Mouse (Mus musculus): ENCODE measurements around the gene Gm6034. TPM values are rescaled to one million over a fixed set of nuclear protein-coding genes. Genes with fewer than 3 reads are reported as not detected.
"Not testable (repeated sequence)": the region's sequence is repeated elsewhere in the genome, so short reads cannot be mapped to it uniquely, and the experiment has no call there.

Gm6034 gene
- polyA plus RNA-seq, 1 experiment from 2014 or later, result not detected

GRCm38 (mm10) chr17:36023710-36024654 lies 18.8 kb upstream of the Gm6034 start:
- H3K4me1 ChIP-seq, result peaks cover 14% of the 10 kb centered on the region; the same call in 1 of the 2 replicates
- H3K4me2 ChIP-seq, result 0 out of 2 replicates have a peak overlapping the region, but pooled peaks have one; percentile 11
- no peaks in the 10 kb centered on the region for H3K27me3 ChIP-seq
- 0 out of 2 replicates have a peak overlapping the region, but pooled peaks have one; percentile 27 for H3K9ac ChIP-seq
- 44% methylated on average over 9 of the region's 9 CpGs for WGBS
- no peak for ATAC-seq (ENCODE audit: insufficient number of reproducible peaks, insufficient read depth, low FRiP score, low TSS enrichment, low read depth)
- no peaks in the 10 kb centered on the region for H3K36me3 ChIP-seq
- H3K4me3 ChIP-seq, result no peak overlapping the region
- peak overlapping the region; percentile 51 for H3K27ac ChIP-seq
- no peaks in the 10 kb centered on the region for H3K9me3 ChIP-seq

GRCm38 (mm10) chr17:36025197-36025596 lies 17.6 kb upstream of the Gm6034 start:
- Histone ChIP-seq H3K27ac (no peak overlapping the region), H3K4me3 (no peak overlapping the region), H3K9me3 (no peaks in the 10 kb centered on the region), H3K36me3 (no peaks in the 10 kb centered on the region), H3K9ac (no peak overlapping the region), H3K27me3 (no peaks in the 10 kb centered on the region), H3K4me1 (peaks cover 14% of the 10 kb centered on the region; the same call in 1 of the 2 replicates), H3K4me2 (no peak overlapping the region)
- 76% methylated on average over 5 of the region's 5 CpGs for WGBS
- no peak for ATAC-seq (ENCODE audit: insufficient number of reproducible peaks, insufficient read depth, low FRiP score, low TSS enrichment, low read depth)

GRCm38 (mm10) chr17:36025901-36026300 lies 16.9 kb upstream of the Gm6034 start:
- ATAC-seq (ENCODE audit: insufficient number of reproducible peaks, insufficient read depth, low FRiP score, low TSS enrichment, low read depth), result no peak
- 84% methylated on average over 4 of the region's 4 CpGs for WGBS
- H3K4me1 ChIP-seq, result 0 out of 2 replicates have a peak, but pooled peaks cover 10% of the 10 kb centered on the region

GRCm38 (mm10) chr17:36027663-36028062 lies 15.1 kb upstream of the Gm6034 start:
- Histone ChIP-seq H3K4me3 (no peak overlapping the region), H3K4me2 (no peak overlapping the region), H3K36me3 (no peaks in the 10 kb centered on the region), H3K4me1 (peaks cover 15% of the 10 kb centered on the region), H3K27me3 (peaks cover 5% of the 10 kb centered on the region; the same call in 1 of the 2 replicates), H3K9ac (no peak overlapping the region), H3K27ac (no peak overlapping the region), H3K9me3 (no peaks in the 10 kb centered on the region)
- 90% methylated on average over 4 of the region's 4 CpGs for WGBS
- ATAC-seq (ENCODE audit: insufficient number of reproducible peaks, insufficient read depth, low FRiP score, low TSS enrichment, low read depth), result no peak

More at GRCm38 (mm10) chr17:36025901-36026300, 16.9 kb upstream of the Gm6034 start:
- H3K9me3 ChIP-seq, result no peaks in the 10 kb centered on the region
- no peaks in the 10 kb centered on the region for H3K27me3 ChIP-seq
- H3K4me2 ChIP-seq, result no peak overlapping the region
- no peak overlapping the region for H3K4me3 ChIP-seq
- no peaks in the 10 kb centered on the region for H3K36me3 ChIP-seq
- no peak overlapping the region for H3K9ac ChIP-seq
- no peak overlapping the region for H3K27ac ChIP-seq

GRCm38 (mm10) chr17:36028879-36029619 lies 13.7 kb upstream of the Gm6034 start:
- 87% methylated on average over 7 of the region's 7 CpGs for WGBS
- peaks cover 5% of the 10 kb centered on the region; the same call in 1 of the 2 replicates for H3K27me3 ChIP-seq
- no peaks in the 10 kb centered on the region for H3K9me3 ChIP-seq
- H3K4me2 ChIP-seq, result no peak overlapping the region
- no peak overlapping the region for H3K27ac ChIP-seq
- no peak for ATAC-seq (ENCODE audit: insufficient number of reproducible peaks, insufficient read depth, low FRiP score, low TSS enrichment, low read depth)
- H3K4me3 ChIP-seq, result no peak overlapping the region
- no peaks in the 10 kb centered on the region for H3K36me3 ChIP-seq
- H3K4me1 ChIP-seq, result peaks cover 6% of the 10 kb centered on the region
- no peak overlapping the region for H3K9ac ChIP-seq

GRCm38 (mm10) chr17:36030046-36030702 lies 12.6 kb upstream of the Gm6034 start:
- H3K4me1 ChIP-seq; H3K4me2 ChIP-seq; H3K27ac ChIP-seq; H3K36me3 ChIP-seq; H3K27me3 ChIP-seq; ATAC-seq (ENCODE audit: insufficient number of reproducible peaks, insufficient read depth, low FRiP score, low TSS enrichment, low read depth); H3K9me3 ChIP-seq; H3K9ac ChIP-seq; H3K4me3 ChIP-seq: not testable (repeated sequence)
- 77% methylated on average over 4 of the region's 4 CpGs for WGBS

- peak overlapping the region; percentile 76 for H3K9ac ChIP-seq
- not testable (repeated sequence) for H3K4me1 ChIP-seq; H3K9me3 ChIP-seq; H3K36me3 ChIP-seq; ATAC-seq (ENCODE audit: insufficient number of reproducible peaks, insufficient read depth, low FRiP score, low TSS enrichment, low read depth); H3K27ac ChIP-seq; H3K27me3 ChIP-seq
- WGBS, result 36% methylated on average over 8 of the region's 8 CpGs
- peak overlapping the region; percentile 56 for H3K4me3 ChIP-seq
- peak overlapping the region; percentile 90 for H3K4me2 ChIP-seq
These were observed 11.8 kb upstream of the Gm6034 start for GRCm38 (mm10) chr17:36030703-36031582.

DNA sequence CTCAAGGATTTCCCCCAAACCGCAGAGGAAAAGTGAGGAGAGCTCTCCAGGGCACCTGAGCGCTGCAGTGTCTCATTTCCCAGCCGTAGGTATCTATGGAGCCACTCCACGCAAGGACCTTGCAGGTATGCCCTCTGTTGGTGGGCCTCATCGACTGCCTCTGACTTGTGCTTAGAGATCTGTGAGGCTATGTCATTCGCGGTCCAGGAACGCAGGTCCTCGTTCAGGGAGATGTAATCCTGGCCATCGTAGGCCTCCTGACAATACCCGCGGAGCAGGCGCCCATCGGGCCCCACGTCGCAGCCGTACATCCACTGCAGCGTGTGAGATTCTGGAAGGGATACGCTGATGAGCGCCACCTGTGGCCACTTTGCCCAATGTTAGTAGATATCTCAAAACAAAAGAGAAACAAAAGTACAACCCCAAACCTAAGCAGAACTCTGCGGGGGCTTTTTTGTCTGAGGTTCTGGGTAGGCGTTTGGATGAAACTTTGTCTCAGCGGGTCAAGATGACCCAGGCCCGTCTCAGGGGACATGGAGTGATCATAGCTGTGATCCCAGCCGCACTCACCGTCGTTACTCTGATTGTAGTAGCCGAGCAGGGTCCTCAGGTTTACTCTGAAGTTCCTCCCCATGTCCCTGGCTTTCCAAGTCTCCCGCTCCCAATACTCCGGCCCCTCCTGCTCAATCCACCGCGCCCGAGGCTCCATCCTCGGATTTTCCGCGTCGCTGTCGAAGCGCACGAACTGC lies 11.0 kb upstream of the Gm6034 start:
- ATAC-seq (ENCODE audit: insufficient number of reproducible peaks, insufficient read depth, low FRiP score, low TSS enrichment, low read depth), result peak; percentile 40
- H3K9ac ChIP-seq, result peak overlapping the region; percentile 76
- H3K36me3 ChIP-seq, H3K27ac ChIP-seq, H3K4me1 ChIP-seq, H3K9me3 ChIP-seq, H3K27me3 ChIP-seq: not testable (repeated sequence)
- WGBS, result 1% methylated on average over 40 of the region's 40 CpGs
- peak overlapping the region; percentile 56 for H3K4me3 ChIP-seq
- peak overlapping the region; percentile 90 for H3K4me2 ChIP-seq

GRCm38 (mm10) chr17:36032351-36032875 lies 10.3 kb upstream of the Gm6034 start, which contains the start of gene H2-T23:
Gene H2-T23 (minus strand): TSS chr17:36032855.
- not testable (repeated sequence) for H3K27ac ChIP-seq

GRCm38 (mm10) chr17:36034524-36034923 lies 8.2 kb upstream of the Gm6034 start:
- H3K27ac ChIP-seq, H3K9me3 ChIP-seq: not testable (repeated sequence)

More at GRCm38 (mm10) chr17:36032351-36032875, 10.3 kb upstream of the Gm6034 start, which contains the start of gene H2-T23:
- H3K9me3 ChIP-seq; ATAC-seq (ENCODE audit: insufficient number of reproducible peaks, insufficient read depth, low FRiP score, low TSS enrichment, low read depth); H3K4me1 ChIP-seq; H3K36me3 ChIP-seq; H3K27me3 ChIP-seq: not testable (repeated sequence)
- H3K4me2 ChIP-seq, result peak within 1 kb of the TSS; percentile 90
- WGBS, result 1% methylated on average over 25 of the region's 25 CpGs
- H3K4me3 ChIP-seq, result peak within 1 kb of the TSS; percentile 56
- H3K9ac ChIP-seq, result peak within 1 kb of the TSS; percentile 76

More at GRCm38 (mm10) chr17:36034524-36034923, 8.2 kb upstream of the Gm6034 start:
- not testable (repeated sequence) for H3K4me3 ChIP-seq; H3K4me2 ChIP-seq; H3K4me1 ChIP-seq; H3K36me3 ChIP-seq; H3K27me3 ChIP-seq; H3K9ac ChIP-seq; ATAC-seq (ENCODE audit: insufficient number of reproducible peaks, insufficient read depth, low FRiP score, low TSS enrichment, low read depth)
- 63% methylated on average over 3 of the region's 3 CpGs for WGBS

Measured in embryonic facial prominence, embryonic 13.5 days (tissue).